Mouse (Mus musculus) fat pad, adult 2 months (tissue): ENCODE measurements around the gene Reep6.

Experiments
- DNase-seq: peaks from one replicate; pipeline ENCODE4 v3.0.0-alpha.2; 2011; ENCODE audit warnings: low read depth, low spot score; ENCODE audit errors: extremely low read depth

Reep6 gene

GRCm38 (mm10) chr10:80300672-80301181 lies 29.0 kb upstream of the Reep6 start:
- no peak for DNase-seq

GRCm38 (mm10) chr10:80301256-80302081 lies 28.3 kb upstream of the Reep6 start:
- no peak for DNase-seq

- DNase-seq: no peak
These were observed 27.7 kb upstream of the Reep6 start for GRCm38 (mm10) chr10:80302082-80302355.

GRCm38 (mm10) chr10:80302471-80302881 lies 27.3 kb upstream of the Reep6 start:
- no peak for DNase-seq

GRCm38 (mm10) chr10:80304458-80304857 lies 25.3 kb upstream of the Reep6 start:
- DNase-seq: no peak

GRCm38 (mm10) chr10:80304862-80305261 lies 24.9 kb upstream of the Reep6 start:
- no peak for DNase-seq

GRCm38 (mm10) chr10:80311560-80311959 lies 18.2 kb upstream of the Reep6 start:
- DNase-seq: no peak

GRCm38 (mm10) chr10:80312586-80313504 lies 16.9 kb upstream of the Reep6 start:
- no peak for DNase-seq

- no peak for DNase-seq
These were observed 16.0 kb upstream of the Reep6 start for GRCm38 (mm10) chr10:80313627-80314201.

GRCm38 (mm10) chr10:80314494-80315001 lies 15.2 kb upstream of the Reep6 start:
- no peak for DNase-seq

GRCm38 (mm10) chr10:80315315-80315714 lies 14.4 kb upstream of the Reep6 start:
- DNase-seq: no peak

- no peak for DNase-seq
These were observed 13.4 kb upstream of the Reep6 start for GRCm38 (mm10) chr10:80316359-80316781.

GRCm38 (mm10) chr10:80317011-80317410 lies 12.7 kb upstream of the Reep6 start:
- DNase-seq: no peak

GRCm38 (mm10) chr10:80320340-80320760 lies 9.4 kb upstream of the Reep6 start, which contains the start of gene 2310011J03Rik:
Gene 2310011J03Rik, minus strand, starts transcription at chr10:80320537.
- DNase-seq: no peak

GRCm38 (mm10) chr10:80321014-80321669 lies 8.6 kb upstream of the Reep6 start:
- no peak for DNase-seq

GRCm38 (mm10) chr10:80321670-80322581 lies 7.8 kb upstream of the Reep6 start:
- DNase-seq: no peak

GRCm38 (mm10) chr10:80322811-80323211 lies 6.9 kb upstream of the Reep6 start:
- DNase-seq: no peak

- DNase-seq: no peak
These were observed 6.3 kb upstream of the Reep6 start for GRCm38 (mm10) chr10:80323261-80324119.
